Mouse (Mus musculus): ENCODE measurements around the gene Pja2. TPM values are rescaled to one million over a fixed set of nuclear protein-coding genes. Genes with fewer than 3 reads are reported as not detected.
"Not testable (repeated sequence)": the region's sequence is repeated elsewhere in the genome, so short reads cannot be mapped to it uniquely, and the experiment has no call there.

Gene Pja2
- total and polyA plus RNA-seq, 3 experiments, result 2.0 to 51.8 (median 51.0) TPM

- Histone ChIP-seq H3K4me3 (ENCODE audit: low read depth, low read length) (peak overlapping the region; percentile 98), H3K27me3 (ENCODE audit: insufficient read depth, low read length) (peaks cover 5% of the 10 kb centered on the region), H3K36me3 (replicated peaks) (no peaks in the 10 kb centered on the region), H3K4me1 (ENCODE audit: insufficient read depth, low read depth, low read length) (peaks cover 17% of the 10 kb centered on the region; the same call in 1 of the 2 replicates), H3K9me3 (replicated peaks) (no peaks in the 10 kb centered on the region)
- DNase-seq (ENCODE audit: low spot score) (peak; percentile 7), ATAC-seq (ENCODE audit: extremely low read depth, insufficient number of reproducible peaks, low FRiP score, poor library complexity, severe bottlenecking) (no peak)
- TF ChIP-seq POLR2AphosphoS5 (IDR thresholded peaks at IDR 0.05; ENCODE audit: insufficient replicate concordance, low read depth, low read length) (no peak), TAL1 (conservative IDR thresholded peaks at IDR 0.05; ENCODE audit: low read depth, low read length) (no peak), GATA2 (IDR thresholded peaks at IDR 0.05; ENCODE audit: borderline replicate concordance, low read depth, low read length) (no peak), CTCF (IDR thresholded peaks at IDR 0.05; ENCODE audit: low read depth, low read length) (no peak), GATA1 (IDR thresholded peaks at IDR 0.05; ENCODE audit: borderline replicate concordance, low read length) (no peak)
Observed at GRCm38 (mm10) chr17:64332770-64333096, 1.0 kb upstream of the Pja2 start.

GRCm38 (mm10) chr17:64331291-64331897 is 322 bp downstream of the Pja2 start:
- DNase-seq (ENCODE audit: low spot score), result peak; percentile 9
- H3K36me3 ChIP-seq (replicated peaks), result peaks cover 2% of the 10 kb centered on the region
- no peaks in the 10 kb centered on the region for H3K9me3 ChIP-seq (replicated peaks)
- no peak for TF ChIP-seq POLR2AphosphoS5 (IDR thresholded peaks at IDR 0.05; ENCODE audit: insufficient replicate concordance, low read depth, low read length)
- no peak for TF ChIP-seq TAL1 (conservative IDR thresholded peaks at IDR 0.05; ENCODE audit: low read depth, low read length)
- no peak for TF ChIP-seq CTCF (IDR thresholded peaks at IDR 0.05; ENCODE audit: low read depth, low read length)
- no peak for TF ChIP-seq GATA1 (IDR thresholded peaks at IDR 0.05; ENCODE audit: borderline replicate concordance, low read length)
- peaks cover 2% of the 10 kb centered on the region; the same call in 1 of the 2 replicates for H3K27me3 ChIP-seq (ENCODE audit: insufficient read depth, low read length)
- H3K4me3 ChIP-seq (ENCODE audit: low read depth, low read length), result peak overlapping the region; percentile 98
- no peak for ATAC-seq (ENCODE audit: extremely low read depth, insufficient number of reproducible peaks, low FRiP score, poor library complexity, severe bottlenecking)
- peaks cover 20% of the 10 kb centered on the region for H3K4me1 ChIP-seq (ENCODE audit: insufficient read depth, low read depth, low read length)

DNA sequence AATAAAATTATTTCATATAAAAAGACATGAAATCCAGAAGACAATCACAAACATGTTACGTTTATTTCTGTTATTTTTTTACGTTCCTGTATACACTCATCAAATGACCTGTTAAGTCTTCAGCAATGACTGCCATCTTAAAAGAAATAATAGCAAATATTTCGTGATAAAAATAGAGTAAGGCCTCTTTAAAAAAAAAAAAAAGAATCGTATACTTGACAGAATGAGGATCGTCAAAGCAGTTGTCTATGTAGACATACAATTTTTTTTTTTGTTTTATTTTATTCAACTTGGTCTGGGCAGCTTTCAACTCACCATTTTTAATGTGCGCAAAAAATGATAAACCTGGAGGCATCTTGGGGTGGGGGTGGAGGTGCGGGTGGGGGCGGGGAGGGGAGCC is 831 bp downstream of the Pja2 start:
- no peaks in the 10 kb centered on the region for H3K9me3 ChIP-seq (replicated peaks)
- ATAC-seq (ENCODE audit: extremely low read depth, insufficient number of reproducible peaks, low FRiP score, poor library complexity, severe bottlenecking) (no peak), DNase-seq (ENCODE audit: low spot score) (no peak)
- no peak for TF ChIP-seq TAL1 (conservative IDR thresholded peaks at IDR 0.05; ENCODE audit: low read depth, low read length)
- no peak for TF ChIP-seq CTCF (IDR thresholded peaks at IDR 0.05; ENCODE audit: low read depth, low read length)
- no peak for TF ChIP-seq GATA2 (IDR thresholded peaks at IDR 0.05; ENCODE audit: borderline replicate concordance, low read depth, low read length)
- no peak for TF ChIP-seq POLR2AphosphoS5 (IDR thresholded peaks at IDR 0.05; ENCODE audit: insufficient replicate concordance, low read depth, low read length)
- TF ChIP-seq GATA1 (IDR thresholded peaks at IDR 0.05; ENCODE audit: borderline replicate concordance, low read length), result no peak
- H3K4me1 ChIP-seq (ENCODE audit: insufficient read depth, low read depth, low read length), result peaks cover 20% of the 10 kb centered on the region
- peaks cover 2% of the 10 kb centered on the region; the same call in 1 of the 2 replicates for H3K27me3 ChIP-seq (ENCODE audit: insufficient read depth, low read length)
- peaks cover 4% of the 10 kb centered on the region for H3K36me3 ChIP-seq (replicated peaks)
- H3K4me3 ChIP-seq (ENCODE audit: low read depth, low read length), result peak overlapping the region; percentile 98

GRCm38 (mm10) chr17:64324556-64324955 is 7.2 kb downstream of the Pja2 start:
- no peak for TF ChIP-seq GATA1 (IDR thresholded peaks at IDR 0.05; ENCODE audit: borderline replicate concordance, low read length)
- no peak for TF ChIP-seq CTCF (IDR thresholded peaks at IDR 0.05; ENCODE audit: low read depth, low read length)
- TF ChIP-seq TAL1 (conservative IDR thresholded peaks at IDR 0.05; ENCODE audit: low read depth, low read length), result no peak
- no peak for TF ChIP-seq GATA2 (IDR thresholded peaks at IDR 0.05; ENCODE audit: borderline replicate concordance, low read depth, low read length)
- TF ChIP-seq POLR2AphosphoS5 (IDR thresholded peaks at IDR 0.05; ENCODE audit: insufficient replicate concordance, low read depth, low read length), result no peak
- peaks cover 3% of the 10 kb centered on the region for H3K4me1 ChIP-seq (ENCODE audit: insufficient read depth, low read depth, low read length)
- H3K36me3 ChIP-seq (replicated peaks), result peaks cover 12% of the 10 kb centered on the region
- H3K27me3 ChIP-seq (ENCODE audit: insufficient read depth, low read length), result no peaks in the 10 kb centered on the region
- H3K9me3 ChIP-seq (replicated peaks), result no peaks in the 10 kb centered on the region
- ATAC-seq (ENCODE audit: extremely low read depth, insufficient number of reproducible peaks, low FRiP score, poor library complexity, severe bottlenecking) (no peak), DNase-seq (ENCODE audit: low spot score) (no peak)
- no peak overlapping the region for H3K4me3 ChIP-seq (ENCODE audit: low read depth, low read length)

- Histone ChIP-seq H3K9me3 (replicated peaks) (no peaks in the 10 kb centered on the region), H3K27me3 (ENCODE audit: insufficient read depth, low read length) (no peaks in the 10 kb centered on the region), H3K4me1 (ENCODE audit: insufficient read depth, low read depth, low read length) (peaks cover 7% of the 10 kb centered on the region), H3K4me3 (ENCODE audit: low read depth, low read length) (no peak overlapping the region), H3K36me3 (replicated peaks) (peaks cover 21% of the 10 kb centered on the region)
- ATAC-seq (ENCODE audit: extremely low read depth, insufficient number of reproducible peaks, low FRiP score, poor library complexity, severe bottlenecking) (no peak), DNase-seq (ENCODE audit: low spot score) (no peak)
- TF ChIP-seq TAL1 (conservative IDR thresholded peaks at IDR 0.05; ENCODE audit: low read depth, low read length), result no peak
Observed at GRCm38 (mm10) chr17:64315428-64315827, 16.3 kb downstream of the Pja2 start.

DNA sequence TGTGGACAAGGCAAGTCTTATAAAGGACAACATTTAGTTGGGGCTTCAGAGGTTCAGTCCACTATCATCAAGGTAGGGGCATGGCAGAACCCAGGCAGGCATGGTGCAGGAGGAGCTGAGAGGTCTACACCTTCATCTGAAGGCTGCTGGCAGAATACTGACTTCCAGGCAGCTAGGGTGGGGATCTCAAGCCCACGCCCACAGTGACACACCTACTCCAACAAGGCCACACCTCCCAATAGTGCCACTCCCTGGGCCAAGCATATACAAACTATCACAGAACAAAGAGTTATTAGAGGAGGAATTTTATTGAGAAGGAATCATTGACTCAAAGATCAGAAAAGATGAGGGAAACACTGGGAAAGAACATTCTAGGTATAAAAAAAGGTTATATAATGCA is 17.2 kb downstream of the Pja2 start:
- DNase-seq (ENCODE audit: low spot score); ATAC-seq (ENCODE audit: extremely low read depth, insufficient number of reproducible peaks, low FRiP score, poor library complexity, severe bottlenecking); H3K27me3 ChIP-seq (ENCODE audit: insufficient read depth, low read length); H3K9me3 ChIP-seq (replicated peaks); H3K4me3 ChIP-seq (ENCODE audit: low read depth, low read length); H3K4me1 ChIP-seq (ENCODE audit: insufficient read depth, low read depth, low read length): not testable (repeated sequence)
- H3K36me3 ChIP-seq (replicated peaks), result peaks cover 21% of the 10 kb centered on the region

DNA sequence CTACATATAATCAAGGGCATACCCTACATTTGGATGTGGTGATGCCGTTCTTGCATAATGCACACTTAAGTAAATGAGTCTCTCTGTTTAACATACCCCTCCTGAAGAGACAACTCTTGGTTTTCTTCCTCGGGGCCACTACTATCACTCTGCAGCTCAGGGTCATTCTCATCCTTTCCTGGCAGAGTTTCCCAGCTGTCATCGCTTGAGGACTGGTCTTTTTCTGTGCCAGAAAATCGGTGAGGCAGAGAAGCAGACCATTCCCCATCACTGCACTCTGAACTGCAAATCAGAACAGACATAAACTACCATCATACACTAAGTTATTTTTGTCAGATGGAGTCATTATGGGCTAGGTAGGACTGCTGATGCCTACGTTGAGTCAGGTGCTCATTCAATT is 34.1 kb downstream of the Pja2 start:
- H3K36me3 ChIP-seq (replicated peaks), result peaks cover 26% of the 10 kb centered on the region
- ATAC-seq (ENCODE audit: extremely low read depth, insufficient number of reproducible peaks, low FRiP score, poor library complexity, severe bottlenecking), result no peak

More for the DNA sequence above, 34.1 kb downstream of the Pja2 start:
- DNase-seq (ENCODE audit: low spot score), result no peak
- no peaks in the 10 kb centered on the region for H3K4me1 ChIP-seq (ENCODE audit: insufficient read depth, low read depth, low read length)
- TF ChIP-seq POLR2AphosphoS5 (IDR thresholded peaks at IDR 0.05; ENCODE audit: insufficient replicate concordance, low read depth, low read length) (no peak), CTCF (IDR thresholded peaks at IDR 0.05; ENCODE audit: low read depth, low read length) (no peak), GATA1 (IDR thresholded peaks at IDR 0.05; ENCODE audit: borderline replicate concordance, low read length) (no peak), TAL1 (conservative IDR thresholded peaks at IDR 0.05; ENCODE audit: low read depth, low read length) (no peak), GATA2 (IDR thresholded peaks at IDR 0.05; ENCODE audit: borderline replicate concordance, low read depth, low read length) (no peak)
- no peaks in the 10 kb centered on the region for H3K9me3 ChIP-seq (replicated peaks)
- H3K4me3 ChIP-seq (ENCODE audit: low read depth, low read length), result no peak overlapping the region
- no peaks in the 10 kb centered on the region for H3K27me3 ChIP-seq (ENCODE audit: insufficient read depth, low read length)
